Mouse (Mus musculus) CH12.LX (cell line): ENCODE data around the gene Slc1a7. TPM values are rescaled to one million over a fixed set of nuclear protein-coding genes. Genes with fewer than 3 reads are reported as not detected.

ENCODE experiments used
- DNase-seq: peaks from one replicate; pipeline ENCODE4 v3.0.0-alpha.2; 2013; ENCODE audit errors: extremely low read depth
- H3K27ac ChIP-seq: 2 replicates; pipeline ENCODE4 v1.5.1; 2012; ENCODE audit warnings: low read depth, mild to moderate bottlenecking, control low read depth, moderate library complexity; ENCODE audit not compliant: insufficient read depth
- H3K27me3 ChIP-seq: replicated peaks from 2 replicates; pipeline ENCODE3; 2012; ENCODE audit warnings: inconsistent platforms
- H3K36me3 ChIP-seq, 2 experiments: replicated peaks in 1 of 2; 2 replicates each; pipeline versions ENCODE3 to v1.6.1; 2012; ENCODE audit warnings: inconsistent platforms in 1 of 2, low read length in 1 of 2, mild to moderate bottlenecking in 1 of 2, mixed read lengths in 1 of 2, moderate library complexity in 1 of 2; ENCODE audit not compliant: control insufficient read depth in 1 of 2, insufficient read depth in 1 of 2
- H3K4me1 ChIP-seq, 2 experiments: 2 replicates each; pipeline ENCODE4 v1.6.1; 2012; ENCODE audit warnings: inconsistent platforms in 1 of 2, moderate library complexity in 1 of 2; ENCODE audit not compliant: insufficient read depth in 2 of 2, control insufficient read depth in 1 of 2
- H3K4me2 ChIP-seq: 2 replicates; pipeline ENCODE4 v1.6.1; 2012; ENCODE audit warnings: low read depth, mild to moderate bottlenecking, control low read depth; ENCODE audit not compliant: poor library complexity, insufficient read depth, severe bottlenecking
- H3K4me3 ChIP-seq, 3 experiments: fragments of 150-350 bp in 1 of 3; sonication (generic) in 1 of 3; replicated peaks in 1 of 3; 2 replicates each; pipeline versions ENCODE3 to v1.5.1; 2011 to 2012; ENCODE audit warnings: low read depth in 2 of 3, low read length in 2 of 3, mild to moderate bottlenecking in 2 of 3, moderate library complexity in 2 of 3, control low read depth in 1 of 3, improper control_type of control experiment in 1 of 3, inconsistent platforms in 1 of 3, mixed read lengths in 1 of 3; ENCODE audit not compliant: poor library complexity in 1 of 3
- H3K79me2 ChIP-seq: replicated peaks from 2 replicates; pipeline ENCODE4 v1.6.1; 2012; ENCODE audit warnings: mild to moderate bottlenecking, moderate library complexity; ENCODE audit not compliant: control insufficient read depth, poor library complexity, insufficient read depth, severe bottlenecking; ENCODE audit errors: extremely low read depth
- H3K9ac ChIP-seq: 2 replicates; pipeline ENCODE4 v1.6.1; 2012; ENCODE audit warnings: low read depth, mild to moderate bottlenecking, control low read depth, moderate library complexity; ENCODE audit not compliant: insufficient read depth
- H3K9me3 ChIP-seq: replicated peaks from 2 replicates; pipeline ENCODE3; 2012; ENCODE audit warnings: low read length, inconsistent platforms, mixed read lengths
- BHLHE40 ChIP-seq: IDR thresholded peaks from 2 replicates; pipeline ENCODE4 v1.6.1; 2011; ENCODE audit warnings: mild to moderate bottlenecking, low read depth, low read length, improper control_type of control experiment
- CHD1 ChIP-seq: IDR thresholded peaks from 2 replicates; pipeline ENCODE4 v1.6.1; 2012; ENCODE audit warnings: low read depth, low read length, improper control_type of control experiment, inconsistent platforms
- CTCF ChIP-seq, 2 experiments: IDR thresholded peaks in 1 of 2; conservative IDR thresholded peaks in 1 of 2; 2 replicates each; pipeline ENCODE4 v1.5.1; 2011 to 2012; ENCODE audit warnings: low read depth in 2 of 2, low read length in 2 of 2, improper control_type of control experiment in 1 of 2, inconsistent platforms in 1 of 2, mild to moderate bottlenecking in 1 of 2, moderate library complexity in 1 of 2
- JUND ChIP-seq: conservative IDR thresholded peaks from 2 replicates; pipeline ENCODE4 v1.6.1; 2011; ENCODE audit warnings: low read depth, low read length, improper control_type of control experiment
- KAT2A ChIP-seq: IDR thresholded peaks from 2 replicates; pipeline ENCODE4 v1.6.1; 2012; ENCODE audit warnings: low read length, improper control_type of control experiment, inconsistent platforms; ENCODE audit not compliant: insufficient replicate concordance
- MAFK ChIP-seq: IDR thresholded peaks from 2 replicates; pipeline ENCODE4 v1.6.1; 2011; ENCODE audit warnings: low read length, improper control_type of control experiment; ENCODE audit not compliant: insufficient replicate concordance
- MAZ ChIP-seq: IDR thresholded peaks from 2 replicates; pipeline ENCODE4 v1.6.1; 2012; ENCODE audit warnings: low read depth, mild to moderate bottlenecking, inconsistent platforms, low read length, improper control_type of control experiment, moderate library complexity
- MEF2A ChIP-seq: IDR thresholded peaks from 2 replicates; pipeline ENCODE4 v1.6.1; 2014; ENCODE audit warnings: low read depth, mild to moderate bottlenecking, inconsistent platforms, low read length, improper control_type of control experiment, borderline replicate concordance
- MXI1 ChIP-seq: IDR thresholded peaks from 2 replicates; pipeline ENCODE4 v1.6.1; 2011; ENCODE audit warnings: mild to moderate bottlenecking, low read depth, low read length, improper control_type of control experiment
- NELFE ChIP-seq: IDR thresholded peaks from 2 replicates; pipeline ENCODE4 v1.6.1; 2011; ENCODE audit warnings: low read depth, low read length, improper control_type of control experiment
- POLR2AphosphoS2 ChIP-seq: IDR thresholded peaks from 2 replicates; pipeline ENCODE4 v1.6.1; 2011; ENCODE audit warnings: low read depth, low read length, improper control_type of control experiment
- RAD21 ChIP-seq: IDR thresholded peaks from 2 replicates; pipeline ENCODE4 v1.6.1; 2011; ENCODE audit warnings: low read depth, mild to moderate bottlenecking, low read length, improper control_type of control experiment, moderate library complexity
- RCOR1 ChIP-seq: conservative IDR thresholded peaks from 2 replicates; pipeline ENCODE4 v1.6.1; 2012; ENCODE audit warnings: low read depth, mild to moderate bottlenecking, inconsistent platforms, low read length, improper control_type of control experiment
- TBP ChIP-seq: conservative IDR thresholded peaks from 2 replicates; pipeline ENCODE4 v1.6.1; 2011; ENCODE audit warnings: low read depth, low read length, improper control_type of control experiment
- TCF12 ChIP-seq: IDR thresholded peaks from 2 replicates; pipeline ENCODE4 v1.6.1; 2014; ENCODE audit warnings: low read depth, mild to moderate bottlenecking, inconsistent platforms, low read length, improper control_type of control experiment
- UBTF ChIP-seq: IDR thresholded peaks from 2 replicates; pipeline ENCODE4 v1.6.1; 2012; ENCODE audit warnings: low read depth, mild to moderate bottlenecking, inconsistent platforms, low read length, improper control_type of control experiment, moderate library complexity
- ZMIZ1 ChIP-seq: IDR thresholded peaks from 2 replicates; pipeline ENCODE4 v1.6.1; 2012; ENCODE audit warnings: low read depth, mild to moderate bottlenecking, inconsistent platforms, low read length, improper control_type of control experiment
- dilution Hi-C: fragments of 300-500 bp; cut with MboI; formaldehyde crosslinking; loops from 2 replicates; pipeline ENCODE4 v1.14.3; 2020; ENCODE audit warnings: low sequenced_read_pairs; ENCODE audit not compliant: extremely low pct_unique_long_range_greater_than_20kb, extremely low pct_ligation_motif_present
- in situ Hi-C: fragments of 300-500 bp; cut with MboI; formaldehyde crosslinking; loops from 3 replicates; pipeline ENCODE4 v1.14.3; 2019; ENCODE audit warnings: low sequenced_read_pairs, low pct_ligation_motif_present, low pct_unique_long_range_greater_than_20kb, mixed read lengths
- polyA plus RNA-seq: library from polyadenylated mRNA; unstranded; fragments of >175 nt; gene quantifications from 2 replicates; pipeline ENCODE4 v1.2.1, GENCODE M21; 2012; ENCODE audit warnings: low read depth; ENCODE audit not compliant: insufficient read length
- total RNA-seq, 2 experiments: library from RNA; depleted of rRNA; stranded (reverse); fragments of 300-350 nt in 1 of 2; fragments of >200 nt in 1 of 2; gene quantifications; 2 replicates each; pipeline ENCODE4 v1.2.3; 2012 to 2014

Gene Slc1a7
- total and polyA plus RNA-seq, 3 experiments: not detected

DNA sequence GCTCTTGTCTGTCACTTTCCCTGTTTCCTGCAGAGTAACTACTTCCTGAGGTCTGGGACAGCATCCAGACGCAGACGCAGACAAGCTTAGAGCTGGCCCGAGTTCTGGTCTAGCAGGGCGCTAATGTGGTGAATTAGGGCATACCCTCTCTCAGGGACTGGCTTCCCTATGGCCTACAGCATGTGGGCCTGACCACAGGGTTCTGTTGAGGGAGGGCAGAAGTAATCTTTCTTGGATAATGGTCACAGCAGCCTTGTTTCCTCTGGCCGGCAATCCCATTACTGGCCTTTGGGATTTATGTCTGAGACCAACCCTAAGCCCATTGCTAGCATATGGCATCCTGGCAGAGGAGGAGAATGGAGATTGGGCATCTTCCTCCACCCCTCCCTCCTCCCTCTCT, 22.7 kb downstream of the Slc1a7 start:
- TF ChIP-seq NELFE (no peak), MXI1 (no peak), ZMIZ1 (no peak), POLR2AphosphoS2 (no peak), RCOR1 (no peak), JUND (no peak)
- Histone ChIP-seq H3K9ac (no peak overlapping the region), H3K27ac (no peak overlapping the region), H3K27me3 (peaks cover 69% of the 10 kb centered on the region), H3K4me2 (no peak overlapping the region), H3K4me3 (no peak overlapping the region), H3K9me3 (peaks cover 6% of the 10 kb centered on the region), H3K4me1 (peaks cover 0 to 8% of the 10 kb centered on the region in 2 experiments; a peak in 2 of 4 replicates), H3K79me2 (no peaks in the 10 kb centered on the region), H3K36me3 (no peaks in the 10 kb centered on the region)
- DNase-seq: no peak
- in situ Hi-C loops: no loop called here
- dilution Hi-C loops: no loop called here

GRCm38 (mm10) chr4:107991879-107992278, 23.7 kb downstream of the Slc1a7 start:
- Histone ChIP-seq H3K36me3 (no peaks in the 10 kb centered on the region), H3K4me2 (no peak overlapping the region), H3K27ac (no peak overlapping the region), H3K27me3 (peaks cover 60% of the 10 kb centered on the region), H3K4me1 (peaks cover 0 to 14% of the 10 kb centered on the region in 2 experiments; a peak in 2 of 4 replicates), H3K9ac (no peak overlapping the region), H3K9me3 (peaks cover 6% of the 10 kb centered on the region), H3K4me3 (no peak overlapping the region), H3K79me2 (no peaks in the 10 kb centered on the region)
- no peak for DNase-seq
- no peak for TF ChIP-seq RAD21
- TF ChIP-seq BHLHE40: no peak
- TF ChIP-seq TCF12: no peak
- no peak for TF ChIP-seq TBP
- no peak for TF ChIP-seq UBTF
- no peak for TF ChIP-seq CTCF (conservative IDR thresholded peaks at IDR 0.05 in 1 of 2, IDR thresholded peaks at IDR 0.05 in 1 of 2; ENCODE audit: low read depth in 2 of 2, low read length in 2 of 2)
- no peak for TF ChIP-seq MEF2A
- dilution Hi-C loops (no loop called here), in situ Hi-C loops (no loop called here)

DNA sequence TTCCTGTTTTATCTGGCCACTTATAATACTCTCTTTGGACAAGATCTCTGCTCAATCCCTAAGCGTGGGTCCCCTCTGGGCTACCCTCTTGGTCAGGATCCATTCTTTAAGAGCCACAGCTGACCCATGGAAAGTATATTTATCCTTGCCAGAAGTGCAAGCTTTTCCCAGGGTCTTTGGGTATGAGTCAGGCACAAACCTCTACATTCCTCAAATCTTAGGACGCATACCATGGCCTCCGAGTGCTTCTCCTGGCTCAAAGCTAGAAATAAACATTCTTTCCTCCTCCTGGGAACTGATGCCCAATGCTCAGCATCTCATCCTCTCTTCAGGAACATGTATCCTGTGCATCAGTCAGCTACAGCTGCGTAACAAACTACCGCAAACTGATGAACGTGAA, 26.9 kb downstream of the Slc1a7 start:
- TF ChIP-seq MAFK: no peak
- no peak for TF ChIP-seq CHD1
- no peak for TF ChIP-seq MXI1
- TF ChIP-seq KAT2A: no peak
- TF ChIP-seq CTCF (conservative IDR thresholded peaks at IDR 0.05 in 1 of 2, IDR thresholded peaks at IDR 0.05 in 1 of 2; ENCODE audit: low read depth in 2 of 2, low read length in 2 of 2): no peak
- no peak for TF ChIP-seq JUND
- TF ChIP-seq MAZ: no peak
- TF ChIP-seq TBP: no peak
- Histone ChIP-seq H3K9ac (no peak overlapping the region), H3K36me3 (no peaks in the 10 kb centered on the region), H3K79me2 (no peaks in the 10 kb centered on the region), H3K4me1 (peaks cover 0 to 5% of the 10 kb centered on the region in 2 experiments; a peak in 1 of 4 replicates), H3K4me2 (no peak overlapping the region), H3K27me3 (peaks cover 58% of the 10 kb centered on the region), H3K4me3 (no peak overlapping the region), H3K9me3 (peaks cover 6% of the 10 kb centered on the region), H3K27ac (no peak overlapping the region)
- dilution Hi-C loops (no loop called here), in situ Hi-C loops (no loop called here)
- DNase-seq: no peak
